Mouse (Mus musculus) macrophage (primary cell): Measurements from ENCODE around the gene Klhl5. TPM values are rescaled to one million over a fixed set of nuclear protein-coding genes. Genes with fewer than 3 reads are reported as not detected.

Experiments used
- H3K27ac ChIP-seq: fragments of 350-480 bp; formaldehyde crosslinking; 2 replicates; pipeline ENCODE4 v1.9.0; 2021
- H3K36me3 ChIP-seq: fragments of 350-480 bp; formaldehyde crosslinking; 2 replicates; pipeline ENCODE4 v1.9.0; 2021; ENCODE audit errors: inconsistent target
- H3K4me3 ChIP-seq: fragments of 350-480 bp; formaldehyde crosslinking; 2 replicates; pipeline ENCODE4 v1.9.0; 2021; ENCODE audit errors: inconsistent target
- H3K79me2 ChIP-seq: fragments of 350-480 bp; formaldehyde crosslinking; 2 replicates; pipeline ENCODE4 v1.9.0; 2021; ENCODE audit errors: inconsistent target
- WGBS: methylation state at CpG from one replicate; pipeline ENCODE4 v1.1.7; 2026; ENCODE audit warnings: inconsistent platforms; ENCODE audit not compliant: missing documents; 5-methylcytosine and 5-hydroxymethylcytosine counted together
- polyA plus RNA-seq: library from polyadenylated mRNA; stranded (reverse); fragments of 250-400 nt; gene quantifications from 3 replicates; pipeline ENCODE4 v1.2.4, GENCODE M21; 2018; ENCODE audit warnings: inconsistent platforms
- total RNA-seq, 78 experiments: library from RNA; depleted of rRNA; stranded (reverse); fragments of 250-400 nt; gene quantifications; 1 replicate in 9 of 78; 2 replicates in 24 of 78; 3 replicates in 43 of 78; 4 replicates in 2 of 78; pipeline ENCODE4 v1.2.4; 2018; ENCODE audit warnings: inconsistent platforms in 56 of 78

The Klhl5 gene
- 10 to 100 TPM; 14.5 to 76.4 (median 50.6) TPM for total RNA-seq (2018; cell fraction: chromatin; rRNA removed)
- total RNA-seq (2018; cell fraction: cytosol; rRNA removed), result 10 to 100 TPM; 31.2 to 51.8 (median 43.9) TPM
- total RNA-seq (2018; cell fraction: nucleus; rRNA removed), result 10 to 100 TPM; 25.5 to 93.7 (median 52.4) TPM
- polyA plus RNA-seq, result 40.6 to 51.7 TPM (median 46.4 TPM) in 3 replicates

- Histone ChIP-seq H3K79me2 (peaks cover 40% of the 10 kb centered on the region), H3K27ac (peak within 1 kb of the TSS; percentile 45), H3K4me3 (peak within 1 kb of the TSS; percentile 38), H3K36me3 (no peaks in the 10 kb centered on the region)
- 6% methylated on average over 51 of the region's 56 CpGs for WGBS
Measured at GRCm38 (mm10) chr5:65106876-65107772, at the start of gene Klhl5. TSS of gene Klhl5 (plus strand) at chr5:65107539.

- H3K79me2 ChIP-seq, result no peaks in the 10 kb centered on the region
- H3K27ac ChIP-seq, result no peak overlapping the region
- no peak overlapping the region for H3K4me3 ChIP-seq
- no peaks in the 10 kb centered on the region for H3K36me3 ChIP-seq
- WGBS, result 91% methylated on average over 6 of the region's 6 CpGs
Measured at GRCm38 (mm10) chr5:65057596-65057995, 49.7 kb upstream of the Klhl5 start.

DNA sequence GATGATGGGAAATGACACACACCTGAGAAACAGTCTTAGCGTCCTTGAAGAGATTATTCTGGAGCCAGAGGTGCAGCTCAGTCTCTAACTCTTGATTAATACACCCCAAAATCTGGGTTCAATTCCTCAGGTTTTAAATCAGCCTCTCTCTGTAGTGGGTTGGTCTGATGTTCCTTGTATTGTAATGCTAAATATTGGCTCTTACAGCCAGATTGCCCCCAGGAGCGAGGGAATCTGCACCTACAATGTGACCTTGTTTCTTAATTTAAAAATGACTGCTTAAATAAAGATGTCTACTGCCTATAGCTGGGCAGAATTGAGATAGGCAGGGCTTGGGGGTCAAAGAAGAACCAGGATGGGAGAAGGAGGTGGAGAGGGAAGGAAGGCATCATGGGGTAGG, 47.5 kb upstream of the Klhl5 start:
- Histone ChIP-seq H3K27ac (no peak overlapping the region), H3K79me2 (no peaks in the 10 kb centered on the region), H3K36me3 (no peaks in the 10 kb centered on the region; the same call in 1 of the 2 replicates), H3K4me3 (no peak overlapping the region)
- 95% methylated on average over 2 of the region's 2 CpGs for whole genome bisulfite sequencing

GRCm38 (mm10) chr5:65062236-65062635, 45.1 kb upstream of the Klhl5 start:
- Histone ChIP-seq H3K27ac (no peak overlapping the region), H3K36me3 (no peaks in the 10 kb centered on the region; the same call in 1 of the 2 replicates), H3K79me2 (no peaks in the 10 kb centered on the region), H3K4me3 (no peak overlapping the region)
- 100% methylated on average over 4 of the region's 4 CpGs for WGBS

- WGBS, result 90% methylated on average over 2 of the region's 2 CpGs
- H3K4me3 ChIP-seq, result no peak overlapping the region
- no peaks in the 10 kb centered on the region; the same call in 1 of the 2 replicates for H3K36me3 ChIP-seq
- no peaks in the 10 kb centered on the region for H3K79me2 ChIP-seq
- no peak overlapping the region for H3K27ac ChIP-seq
Measured at GRCm38 (mm10) chr5:65063266-65063665, 44.1 kb upstream of the Klhl5 start.

DNA sequence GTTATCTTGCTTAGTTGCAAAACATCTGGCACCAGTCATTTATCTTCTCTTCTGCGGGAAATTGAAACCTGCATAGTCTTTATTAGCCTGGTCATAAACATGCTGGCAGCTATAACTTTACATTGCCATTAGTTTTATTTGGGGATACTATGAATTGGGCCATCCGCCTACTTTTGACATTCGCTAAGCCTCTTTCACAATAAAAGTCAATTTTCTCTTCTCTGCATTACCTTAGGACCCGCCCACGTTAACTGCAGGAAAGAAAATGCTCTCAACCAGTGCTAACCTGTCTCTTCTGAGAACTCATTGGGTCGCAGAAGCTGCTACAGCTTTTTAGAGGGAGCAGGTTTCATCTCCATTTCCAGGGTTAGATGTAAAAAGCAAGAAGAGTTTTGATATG, 39.2 kb upstream of the Klhl5 start:
- H3K79me2 ChIP-seq, result no peaks in the 10 kb centered on the region
- no peak overlapping the region for H3K27ac ChIP-seq
- whole genome bisulfite sequencing, result 91% methylated on average over 6 of the region's 6 CpGs
- no peaks in the 10 kb centered on the region; the same call in 1 of the 2 replicates for H3K36me3 ChIP-seq
- no peak overlapping the region for H3K4me3 ChIP-seq

GRCm38 (mm10) chr5:65069872-65070271, 37.5 kb upstream of the Klhl5 start:
- H3K27ac ChIP-seq, result no peak overlapping the region
- H3K79me2 ChIP-seq, result no peaks in the 10 kb centered on the region
- WGBS, result 96% methylated on average over 11 of the region's 11 CpGs
- peaks cover 7% of the 10 kb centered on the region; the same call in 1 of the 2 replicates for H3K36me3 ChIP-seq
- no peak overlapping the region for H3K4me3 ChIP-seq

GRCm38 (mm10) chr5:65071689-65072118, 35.6 kb upstream of the Klhl5 start:
- Histone ChIP-seq H3K36me3 (peaks cover 7% of the 10 kb centered on the region; the same call in 1 of the 2 replicates), H3K4me3 (no peak overlapping the region), H3K79me2 (no peaks in the 10 kb centered on the region), H3K27ac (no peak overlapping the region)
- WGBS, result 94% methylated on average over 6 of the region's 6 CpGs

GRCm38 (mm10) chr5:65073247-65073646, 34.1 kb upstream of the Klhl5 start:
- Histone ChIP-seq H3K79me2 (no peaks in the 10 kb centered on the region), H3K4me3 (no peak overlapping the region), H3K27ac (no peak overlapping the region), H3K36me3 (peaks cover 7% of the 10 kb centered on the region; the same call in 1 of the 2 replicates)
- 72% methylated on average over 4 of the region's 4 CpGs for WGBS

DNA sequence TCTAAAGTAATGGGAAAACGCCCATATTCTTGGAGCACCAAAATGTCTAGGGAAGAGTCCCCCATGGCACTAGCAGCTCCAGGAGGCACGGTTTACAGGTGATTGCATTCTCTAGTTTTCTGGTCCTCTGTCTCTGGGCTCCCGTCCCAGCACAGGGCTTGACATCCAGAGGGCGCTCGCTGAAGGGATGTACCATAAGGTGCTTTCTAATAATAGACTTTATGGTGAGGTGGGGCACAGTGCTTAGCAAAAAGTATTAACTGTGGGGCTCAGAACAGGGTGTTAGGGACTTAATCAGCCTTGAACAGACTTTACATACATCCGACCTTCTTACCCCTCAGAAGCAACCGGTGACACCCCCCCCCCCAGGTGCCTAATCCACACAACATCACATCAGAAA, 32.6 kb upstream of the Klhl5 start:
- H3K36me3 ChIP-seq, result peaks cover 13% of the 10 kb centered on the region; the same call in 1 of the 2 replicates
- no peak overlapping the region for H3K27ac ChIP-seq
- H3K79me2 ChIP-seq, result no peaks in the 10 kb centered on the region
- 79% methylated on average over 5 of the region's 7 CpGs for WGBS
- H3K4me3 ChIP-seq, result no peak overlapping the region

GRCm38 (mm10) chr5:65076087-65076486, 31.3 kb upstream of the Klhl5 start:
- no peak overlapping the region for H3K4me3 ChIP-seq
- H3K79me2 ChIP-seq, result no peaks in the 10 kb centered on the region
- H3K27ac ChIP-seq, result no peak overlapping the region
- H3K36me3 ChIP-seq, result peaks cover 13% of the 10 kb centered on the region; the same call in 1 of the 2 replicates
- 25% methylated on average over 2 of the region's 2 CpGs for WGBS

GRCm38 (mm10) chr5:65076748-65077147, 30.6 kb upstream of the Klhl5 start:
- no peak overlapping the region for H3K27ac ChIP-seq
- WGBS, result 96% methylated on average over 3 of the region's 3 CpGs
- peaks cover 13% of the 10 kb centered on the region; the same call in 1 of the 2 replicates for H3K36me3 ChIP-seq
- H3K4me3 ChIP-seq, result no peak overlapping the region
- peaks cover 4% of the 10 kb centered on the region; the same call in 1 of the 2 replicates for H3K79me2 ChIP-seq

GRCm38 (mm10) chr5:65078081-65078480, 29.3 kb upstream of the Klhl5 start:
- H3K79me2 ChIP-seq, result peaks cover 17% of the 10 kb centered on the region; the same call in 1 of the 2 replicates
- WGBS, result 92% methylated on average over 4 of the region's 4 CpGs
- peaks cover 13% of the 10 kb centered on the region; the same call in 1 of the 2 replicates for H3K36me3 ChIP-seq
- no peak overlapping the region for H3K4me3 ChIP-seq
- no peak overlapping the region for H3K27ac ChIP-seq

GRCm38 (mm10) chr5:65079881-65080280, 27.5 kb upstream of the Klhl5 start:
- Histone ChIP-seq H3K79me2 (peaks cover 35% of the 10 kb centered on the region), H3K27ac (no peak overlapping the region), H3K36me3 (0 out of 2 replicates have a peak, but pooled peaks cover 6% of the 10 kb centered on the region), H3K4me3 (no peak overlapping the region)
- 89% methylated on average over 9 of the region's 9 CpGs for WGBS

DNA sequence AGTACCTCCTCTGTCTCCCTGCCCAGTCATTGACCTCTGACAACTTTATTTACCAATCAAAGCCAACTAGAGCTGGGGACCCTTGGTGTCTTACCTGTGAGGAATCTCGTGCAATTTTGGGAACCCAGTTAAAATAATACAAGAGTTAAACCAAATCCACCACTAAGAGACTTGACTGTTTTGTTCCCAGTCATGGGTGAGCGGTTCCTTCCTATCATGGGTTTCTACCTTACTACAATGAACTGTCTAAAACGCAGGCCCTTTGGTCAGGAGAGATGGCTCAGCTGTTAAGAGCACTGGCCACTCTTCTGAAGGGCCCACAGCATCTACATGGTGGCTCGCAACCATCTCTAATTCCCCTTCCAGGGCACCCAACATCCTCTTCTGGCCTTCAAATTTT, 25.5 kb upstream of the Klhl5 start:
- 98% methylated on average over 4 of the region's 4 CpGs for WGBS
- H3K27ac ChIP-seq, result no peak overlapping the region
- no peak overlapping the region for H3K4me3 ChIP-seq
- peaks cover 54% of the 10 kb centered on the region for H3K79me2 ChIP-seq
- 0 out of 2 replicates have a peak, but pooled peaks cover 6% of the 10 kb centered on the region for H3K36me3 ChIP-seq
